Mouse (Mus musculus): ENCODE data around the gene Gm17655.
"Not testable (repeated sequence)": the region's sequence is repeated elsewhere in the genome, so short reads cannot be mapped to it uniquely, and the experiment has no call there.

Gm17655 gene

GRCm38 (mm10) chr5:110072413-110072812, at the start of gene Gm17655:
Gm17655 (minus strand) TSS chr5:110072513.
- DNase-seq = not testable (repeated sequence)

GRCm38 (mm10) chr5:110109991-110110441, 37.7 kb upstream of the Gm17655 start, which contains the start of gene Zfp605:
Zfp605 (plus strand) TSS chr5:110110092.
- DNase-seq = peak; percentile 91

- DNase-seq = no peak
Observed at GRCm38 (mm10) chr5:110108305-110108628, 36.0 kb upstream of the Gm17655 start.

GRCm38 (mm10) chr5:110107581-110108304, 35.4 kb upstream of the Gm17655 start, which contains the start of gene Gtpbp6:
Gtpbp6 (minus strand) TSS chr5:110108197.
- peak; percentile 96 for DNase-seq

GRCm38 (mm10) chr5:110106901-110107564, 34.7 kb upstream of the Gm17655 start:
- DNase-seq = peak; percentile 53

GRCm38 (mm10) chr5:110106140-110106871, 34.0 kb upstream of the Gm17655 start:
- no peak for DNase-seq

- no peak for DNase-seq
Observed at GRCm38 (mm10) chr5:110104616-110105380, 32.5 kb upstream of the Gm17655 start.

GRCm38 (mm10) chr5:110103901-110104615, 31.7 kb upstream of the Gm17655 start:
- no peak for DNase-seq

- no peak for DNase-seq
Observed at GRCm38 (mm10) chr5:110102853-110103625, 30.7 kb upstream of the Gm17655 start.

GRCm38 (mm10) chr5:110102429-110102828, 30.1 kb upstream of the Gm17655 start:
- DNase-seq = no peak

- DNase-seq = peak; percentile 65
Observed at GRCm38 (mm10) chr5:110101716-110102347, 29.5 kb upstream of the Gm17655 start.

GRCm38 (mm10) chr5:110100921-110101631, 28.8 kb upstream of the Gm17655 start:
- peak; percentile 69 for DNase-seq

GRCm38 (mm10) chr5:110099656-110100580, 27.6 kb upstream of the Gm17655 start, which contains the start of gene Plcxd1:
Plcxd1 (plus strand) TSS chr5:110099969.
- DNase-seq = peak; percentile 45

- peak; percentile 47 for DNase-seq
Observed at GRCm38 (mm10) chr5:110098991-110099477, 26.7 kb upstream of the Gm17655 start.

GRCm38 (mm10) chr5:110094847-110095213, 22.5 kb upstream of the Gm17655 start:
- no peak for DNase-seq

GRCm38 (mm10) chr5:110094030-110094846, 21.9 kb upstream of the Gm17655 start, which contains the start of gene Gm35315:
Gm35315 (minus strand) TSS chr5:110094420.
- DNase-seq = peak; percentile 84

GRCm38 (mm10) chr5:110091546-110091945, 19.2 kb upstream of the Gm17655 start:
- peak; percentile 53 for DNase-seq
